Mouse (Mus musculus): ENCODE results near the gene Dapk2. TPM values are rescaled to one million over a fixed set of nuclear protein-coding genes. Genes with fewer than 3 reads are reported as not detected.
A peak's percentile ranks its signal among the peaks of the same experiment; 100 is the strongest.

Gene Dapk2
- total and polyA plus RNA-seq, 3 experiments, result 7.5 to 24.4 (median 9.8) TPM

- peak; percentile 83 for DNase-seq (ENCODE audit: low spot score)
- no peaks in the 10 kb centered on the region for H3K9me3 ChIP-seq (replicated peaks)
- peaks cover 60% of the 10 kb centered on the region for H3K4me1 ChIP-seq (ENCODE audit: insufficient read depth, low read depth, low read length)
- H3K27me3 ChIP-seq (ENCODE audit: insufficient read depth, low read length), result no peaks in the 10 kb centered on the region
- TF ChIP-seq POLR2AphosphoS5 (IDR thresholded peaks at IDR 0.05; ENCODE audit: insufficient replicate concordance, low read depth, low read length) (no peak), GATA1 (IDR thresholded peaks at IDR 0.05; ENCODE audit: borderline replicate concordance, low read length) (no peak)
- H3K36me3 ChIP-seq (replicated peaks), result peaks cover 32% of the 10 kb centered on the region
- peak; percentile 85 for ATAC-seq (ENCODE audit: extremely low read depth, insufficient number of reproducible peaks, low FRiP score, poor library complexity, severe bottlenecking)
- peak overlapping the region; percentile 85 for H3K4me3 ChIP-seq (ENCODE audit: low read depth, low read length)
These were observed 33.1 kb upstream of the Dapk2 start for GRCm38 (mm10) chr9:66124681-66125542.

DNA sequence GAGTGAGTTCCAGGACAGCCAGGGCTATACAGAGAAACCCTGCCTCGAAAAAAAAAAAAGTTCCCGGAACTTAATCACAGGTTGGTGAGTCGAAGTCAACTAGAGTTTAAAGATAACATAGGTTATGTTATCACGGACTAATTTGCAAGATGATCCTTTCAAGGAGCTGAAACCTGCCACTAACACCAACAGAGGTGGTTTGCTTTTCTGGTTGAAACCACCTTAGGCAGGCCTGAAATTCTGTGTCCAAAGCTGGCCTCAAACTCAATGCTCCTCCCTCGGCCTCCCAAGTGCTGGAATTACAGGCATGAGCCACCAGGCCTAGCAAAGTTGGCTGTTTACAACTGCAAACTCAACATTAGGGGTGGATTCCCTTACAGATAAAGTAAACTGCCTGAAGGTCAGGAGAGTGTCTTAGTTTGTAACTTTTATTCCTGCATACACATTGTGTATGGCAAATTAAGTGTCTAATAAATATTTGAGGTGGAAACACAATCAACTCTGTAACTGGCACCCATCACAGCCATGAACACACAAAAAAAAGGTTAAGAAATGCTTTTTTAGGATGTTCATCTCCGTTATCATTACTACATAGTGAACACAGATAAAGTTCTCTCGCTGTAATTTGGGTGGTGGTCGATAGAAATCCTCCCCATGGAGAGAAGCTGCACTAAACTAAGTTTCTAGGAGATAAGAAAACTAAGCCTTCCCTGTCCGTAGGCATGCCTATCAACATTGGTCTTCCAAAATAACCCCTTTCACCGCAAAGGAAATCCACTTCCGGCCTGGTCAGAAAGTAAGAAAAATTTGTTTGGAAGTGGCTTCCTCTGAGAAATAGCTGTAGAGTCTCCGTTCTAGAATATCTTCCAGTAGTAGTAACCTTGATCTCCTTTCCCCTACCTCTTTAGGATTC lies 32.2 kb upstream of the Dapk2 start:
- Histone ChIP-seq H3K27me3 (ENCODE audit: insufficient read depth, low read length) (no peaks in the 10 kb centered on the region), H3K36me3 (replicated peaks) (peaks cover 36% of the 10 kb centered on the region), H3K4me3 (ENCODE audit: low read depth, low read length) (peak overlapping the region; percentile 80), H3K9me3 (replicated peaks) (no peaks in the 10 kb centered on the region), H3K4me1 (ENCODE audit: insufficient read depth, low read depth, low read length) (peaks cover 58% of the 10 kb centered on the region)
- TF ChIP-seq CTCF (IDR thresholded peaks at IDR 0.05; ENCODE audit: low read depth, low read length) (no peak), TAL1 (conservative IDR thresholded peaks at IDR 0.05; ENCODE audit: low read depth, low read length) (no peak), GATA2 (IDR thresholded peaks at IDR 0.05; ENCODE audit: borderline replicate concordance, low read depth, low read length) (no peak), POLR2AphosphoS5 (IDR thresholded peaks at IDR 0.05; ENCODE audit: insufficient replicate concordance, low read depth, low read length) (no peak; the same call in 1 of the 2 replicates), GATA1 (IDR thresholded peaks at IDR 0.05; ENCODE audit: borderline replicate concordance, low read length) (no peak)
- ATAC-seq (ENCODE audit: extremely low read depth, insufficient number of reproducible peaks, low FRiP score, poor library complexity, severe bottlenecking) (no peak), DNase-seq (ENCODE audit: low spot score) (no peak)

DNA sequence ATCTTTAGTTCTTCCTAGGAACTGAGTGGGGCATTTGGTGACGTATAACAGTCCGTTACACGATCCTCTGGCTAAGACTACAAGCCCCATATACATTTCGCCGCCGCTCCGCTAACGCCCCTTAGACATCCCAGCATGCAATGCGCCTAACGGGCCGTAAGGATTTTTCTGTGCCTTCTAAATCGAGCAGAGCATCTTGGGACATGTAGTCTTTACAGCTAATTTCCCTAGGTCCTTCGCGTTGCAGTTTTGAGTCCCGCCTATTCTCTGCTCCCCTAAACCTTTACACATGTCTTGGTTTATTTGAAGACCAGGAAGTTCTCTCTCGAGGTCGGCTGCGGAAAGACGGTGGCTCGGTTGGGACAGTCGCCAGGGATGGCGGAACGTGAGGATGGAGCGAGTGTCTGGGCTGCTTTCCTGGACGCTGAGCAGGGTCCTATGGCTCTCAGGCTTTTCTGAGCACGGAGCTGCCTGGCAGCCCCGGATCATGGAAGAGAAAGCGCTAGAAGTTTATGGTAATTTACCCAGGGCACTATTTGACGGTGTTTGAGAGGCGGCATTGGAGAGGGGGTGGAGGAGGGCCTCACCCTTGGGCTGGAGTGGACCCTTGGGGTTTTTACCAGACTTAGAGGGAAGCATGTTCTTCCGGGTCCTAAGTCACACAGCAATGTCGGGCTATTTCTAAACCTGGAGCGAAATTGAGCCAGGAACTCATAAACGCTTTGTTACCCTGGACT lies 31.4 kb upstream of the Dapk2 start, which contains the start of the genes Snx1 and Ciao2a:
Gene Snx1, minus strand, starts transcription at position 132 of the 737 bp plus-strand sequence.
Gene Ciao2a, plus strand, starts transcription at position 156 of the 737 bp plus-strand sequence.
- ATAC-seq (ENCODE audit: extremely low read depth, insufficient number of reproducible peaks, low FRiP score, poor library complexity, severe bottlenecking) (peak; percentile 69), DNase-seq (ENCODE audit: low spot score) (peak; percentile 43)
- TF ChIP-seq GATA2 (IDR thresholded peaks at IDR 0.05; ENCODE audit: borderline replicate concordance, low read depth, low read length) (no peak), TAL1 (conservative IDR thresholded peaks at IDR 0.05; ENCODE audit: low read depth, low read length) (no peak), POLR2AphosphoS5 (IDR thresholded peaks at IDR 0.05; ENCODE audit: insufficient replicate concordance, low read depth, low read length) (no peak), CTCF (IDR thresholded peaks at IDR 0.05; ENCODE audit: low read depth, low read length) (no peak), GATA1 (IDR thresholded peaks at IDR 0.05; ENCODE audit: borderline replicate concordance, low read length) (no peak)
- Histone ChIP-seq H3K27me3 (ENCODE audit: insufficient read depth, low read length) (no peaks in the 10 kb centered on the region), H3K9me3 (replicated peaks) (no peaks in the 10 kb centered on the region), H3K4me1 (ENCODE audit: insufficient read depth, low read depth, low read length) (peaks cover 54% of the 10 kb centered on the region), H3K4me3 (ENCODE audit: low read depth, low read length) (peak within 1 kb of the TSS; percentile 80), H3K36me3 (replicated peaks) (peaks cover 38% of the 10 kb centered on the region)

DNA sequence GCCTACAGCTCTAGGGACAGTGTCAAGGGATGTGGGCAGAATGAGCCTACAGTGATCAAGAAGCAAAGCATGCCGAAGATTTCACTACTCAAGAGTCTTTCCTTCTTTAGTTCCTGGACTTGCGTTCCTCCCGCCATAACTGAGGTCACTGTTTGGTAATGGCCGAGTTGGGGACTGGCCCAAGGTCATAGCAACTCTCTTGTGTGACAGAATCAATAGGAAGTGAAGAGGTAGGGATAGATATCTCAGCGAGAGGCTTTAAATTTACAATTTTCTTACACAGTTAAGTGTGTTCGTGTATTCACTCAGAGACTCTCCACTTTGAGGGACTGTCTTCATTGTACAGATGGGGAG lies 30.9 kb upstream of the Dapk2 start:
- DNase-seq (ENCODE audit: low spot score), result no peak
- no peak for ATAC-seq (ENCODE audit: extremely low read depth, insufficient number of reproducible peaks, low FRiP score, poor library complexity, severe bottlenecking)
- Histone ChIP-seq H3K4me3 (ENCODE audit: low read depth, low read length) (peak overlapping the region; percentile 80), H3K36me3 (replicated peaks) (peaks cover 43% of the 10 kb centered on the region), H3K9me3 (replicated peaks) (no peaks in the 10 kb centered on the region), H3K27me3 (ENCODE audit: insufficient read depth, low read length) (no peaks in the 10 kb centered on the region), H3K4me1 (ENCODE audit: insufficient read depth, low read depth, low read length) (peaks cover 54% of the 10 kb centered on the region)
- TF ChIP-seq GATA2 (IDR thresholded peaks at IDR 0.05; ENCODE audit: borderline replicate concordance, low read depth, low read length), result no peak
- TF ChIP-seq GATA1 (IDR thresholded peaks at IDR 0.05; ENCODE audit: borderline replicate concordance, low read length), result no peak
- TF ChIP-seq POLR2AphosphoS5 (IDR thresholded peaks at IDR 0.05; ENCODE audit: insufficient replicate concordance, low read depth, low read length), result no peak
- no peak for TF ChIP-seq CTCF (IDR thresholded peaks at IDR 0.05; ENCODE audit: low read depth, low read length)
- TF ChIP-seq TAL1 (conservative IDR thresholded peaks at IDR 0.05; ENCODE audit: low read depth, low read length), result no peak

- H3K27me3 ChIP-seq (ENCODE audit: insufficient read depth, low read length), result no peaks in the 10 kb centered on the region
- H3K4me3 ChIP-seq (ENCODE audit: low read depth, low read length), result peak overlapping the region; percentile 80
- DNase-seq (ENCODE audit: low spot score) (no peak), ATAC-seq (ENCODE audit: extremely low read depth, insufficient number of reproducible peaks, low FRiP score, poor library complexity, severe bottlenecking) (no peak)
- H3K9me3 ChIP-seq (replicated peaks), result no peaks in the 10 kb centered on the region
- peaks cover 51% of the 10 kb centered on the region for H3K4me1 ChIP-seq (ENCODE audit: insufficient read depth, low read depth, low read length)
- TF ChIP-seq POLR2AphosphoS5 (IDR thresholded peaks at IDR 0.05; ENCODE audit: insufficient replicate concordance, low read depth, low read length) (no peak), CTCF (IDR thresholded peaks at IDR 0.05; ENCODE audit: low read depth, low read length) (no peak), GATA1 (IDR thresholded peaks at IDR 0.05; ENCODE audit: borderline replicate concordance, low read length) (no peak), TAL1 (conservative IDR thresholded peaks at IDR 0.05; ENCODE audit: low read depth, low read length) (no peak), GATA2 (IDR thresholded peaks at IDR 0.05; ENCODE audit: borderline replicate concordance, low read depth, low read length) (no peak)
- H3K36me3 ChIP-seq (replicated peaks), result peaks cover 45% of the 10 kb centered on the region
These were observed 30.1 kb upstream of the Dapk2 start for GRCm38 (mm10) chr9:66127884-66128283.

Measured in G1E (cell line).